Mouse (Mus musculus) hindlimb bud, embryonic 11.5 days (tissue): Measurements from ENCODE around the gene Slc12a1.
"Not testable (repeated sequence)": the region's sequence is repeated elsewhere in the genome, so short reads cannot be mapped to it uniquely, and the experiment has no call there.

Experiments used
- DNase-seq: peaks from one replicate; pipeline ENCODE4 v3.0.0-alpha.2; 2012; ENCODE audit warnings: low read depth, low spot score; ENCODE audit errors: extremely low spot score

Slc12a1 gene

GRCm38 (mm10) chr2:125152388-125152787, at the start of gene Slc12a1:
TSS of gene Slc12a1 (plus strand) at chr2:125152505.
- no peak for DNase-seq

GRCm38 (mm10) chr2:125104491-125104890, 47.8 kb upstream of the Slc12a1 start:
- DNase-seq: not testable (repeated sequence)

- not testable (repeated sequence) for DNase-seq
Measured at GRCm38 (mm10) chr2:125106536-125106935, 45.8 kb upstream of the Slc12a1 start.

GRCm38 (mm10) chr2:125119381-125120110, 32.8 kb upstream of the Slc12a1 start:
- DNase-seq: no peak

GRCm38 (mm10) chr2:125122288-125122623, 30.0 kb upstream of the Slc12a1 start:
- no peak for DNase-seq

GRCm38 (mm10) chr2:125122624-125123476, 29.5 kb upstream of the Slc12a1 start:
- no peak for DNase-seq

GRCm38 (mm10) chr2:125123477-125123852, 28.8 kb upstream of the Slc12a1 start, which contains the start of gene Myef2:
TSS of gene Myef2 (minus strand) at chr2:125123661.
- no peak for DNase-seq

GRCm38 (mm10) chr2:125125824-125126223, 26.5 kb upstream of the Slc12a1 start:
- no peak for DNase-seq

GRCm38 (mm10) chr2:125126792-125127191, 25.5 kb upstream of the Slc12a1 start:
- DNase-seq: no peak

- DNase-seq: no peak
Measured at GRCm38 (mm10) chr2:125134113-125134512, 18.2 kb upstream of the Slc12a1 start.

- DNase-seq: peak; percentile 69
Measured at GRCm38 (mm10) chr2:125135903-125136811, 16.1 kb upstream of the Slc12a1 start, which contains the start of gene Ctxn2. TSS of gene Ctxn2 (plus strand) at chr2:125136692.

GRCm38 (mm10) chr2:125136846-125137245, 15.5 kb upstream of the Slc12a1 start:
- DNase-seq: no peak

- no peak for DNase-seq
Measured at GRCm38 (mm10) chr2:125142336-125142735, 10.0 kb upstream of the Slc12a1 start.

GRCm38 (mm10) chr2:125154294-125154693, 2.0 kb downstream of the Slc12a1 start:
- no peak for DNase-seq

GRCm38 (mm10) chr2:125155504-125155903, 3.2 kb downstream of the Slc12a1 start:
- no peak for DNase-seq

GRCm38 (mm10) chr2:125162012-125162470, 9.7 kb downstream of the Slc12a1 start:
- DNase-seq: no peak

GRCm38 (mm10) chr2:125178225-125178798, 26.0 kb downstream of the Slc12a1 start:
- no peak for DNase-seq

GRCm38 (mm10) chr2:125187904-125188303, 35.6 kb downstream of the Slc12a1 start:
- DNase-seq: no peak

GRCm38 (mm10) chr2:125189197-125189596, 36.9 kb downstream of the Slc12a1 start:
- peak; percentile 31 for DNase-seq

GRCm38 (mm10) chr2:125192905-125193304, 40.6 kb downstream of the Slc12a1 start:
- no peak for DNase-seq
